Mouse (Mus musculus) activated CD4-positive, CD25-positive, alpha-beta regulatory T cell, adult 9 weeks (primary cell): Measurements from ENCODE around the gene Olfr390. TPM values are rescaled to one million over a fixed set of nuclear protein-coding genes. Genes with fewer than 3 reads are reported as not detected.

ENCODE experiments used
- polyA plus RNA-seq: library from polyadenylated mRNA; unstranded; fragments of 100-300 nt; shearing (Covaris generic); gene quantifications from one replicate; pipeline ENCODE4 v1.2.1, GENCODE M21; 2017

The Olfr390 gene
- polyA plus RNA-seq: not detected

GRCm38 (mm10) chr11:73782664-73783063, at the start of gene Olfr390:
Olfr390 (plus strand) TSS chr11:73782964.

GRCm38 (mm10) chr11:73780613-73781012, 2.2 kb upstream of the Olfr390 start, which contains the start of gene Olfr389:
Olfr389 (minus strand) TSS chr11:73780713.

GRCm38 (mm10) chr11:73802952-73803351, 20.2 kb downstream of the Olfr390 start, which contains the start of gene Olfr391-ps:
Olfr391-ps (minus strand) TSS chr11:73803052.

GRCm38 (mm10) chr11:73816949-73817348, 34.2 kb downstream of the Olfr390 start, which contains the start of gene Olfr392:
Olfr392 (minus strand) TSS chr11:73817049.

Other genes starting within 250 kb of the Olfr390 start
- gene Olfr385, start 190.0 kb upstream of the Olfr390 start, polyA plus RNA-seq: not detected
- not detected for gene Olfr384, start 184.4 kb upstream of the Olfr390 start, polyA plus RNA-seq
- not detected for gene Zfp735, start 94.2 kb upstream of the Olfr390 start, polyA plus RNA-seq
- gene Olfr389, start 2.3 kb upstream of the Olfr390 start, polyA plus RNA-seq: not detected
- not detected for gene Olfr391-ps, start 20.1 kb downstream of the Olfr390 start, polyA plus RNA-seq
- gene Olfr392, start 34.1 kb downstream of the Olfr390 start, polyA plus RNA-seq: not detected
- not detected for gene Olfr393, start 68.5 kb downstream of the Olfr390 start, polyA plus RNA-seq
- gene Olfr394, start 107.8 kb downstream of the Olfr390 start, polyA plus RNA-seq: not detected
- not detected for gene Olfr395, start 126.3 kb downstream of the Olfr390 start, polyA plus RNA-seq
- gene Olfr23, start 153.7 kb downstream of the Olfr390 start, polyA plus RNA-seq: not detected
- not detected for gene Olfr397, start 177.9 kb downstream of the Olfr390 start, polyA plus RNA-seq
- not detected for gene Olfr398, start 207.4 kb downstream of the Olfr390 start, polyA plus RNA-seq